Mouse (Mus musculus) adrenal gland, adult 10 weeks (tissue): ENCODE data around the gene Gm21891. TPM values are rescaled to one million over a fixed set of nuclear protein-coding genes. Genes with fewer than 3 reads are reported as not detected.

Experiments used
- polyA plus RNA-seq: library from polyadenylated mRNA; stranded (reverse); fragments of 350-450 nt; fragmentation: Illumina TruSeq; extraction: RNeasy Lipid Tissue Mini Kit (QIAGEN cat#74804); gene quantifications from one replicate; pipeline ENCODE4 v1.2.3, GENCODE M21; 2014; ENCODE audit warnings: low read depth, low replicate concordance

Gene Gm21891
- not detected for polyA plus RNA-seq

GRCm38 (mm10) chrY:13133392-13133791 is at the start of gene Gm21891:
TSS of gene Gm21891 (minus strand) at chrY:13133492.

GRCm38 (mm10) chrY:13161668-13162067 is 28.4 kb upstream of the Gm21891 start, which contains the start of gene Gm21425:
TSS of gene Gm21425 (plus strand) at chrY:13161968.

Other genes with a start within 250 kb of the Gm21891 start
- not detected for gene Gm20807, start 90.6 kb downstream of the Gm21891 start, polyA plus RNA-seq
- gene Gm21425, start 28.5 kb upstream of the Gm21891 start, polyA plus RNA-seq = not detected
- gene Gm21828, start 90.4 kb upstream of the Gm21891 start, polyA plus RNA-seq = not detected
- not detected for gene Gm21440, start 118.9 kb upstream of the Gm21891 start, polyA plus RNA-seq
- gene Gm21454, start 119.0 kb upstream of the Gm21891 start, polyA plus RNA-seq = not detected
- gene Gm21725, start 215.6 kb upstream of the Gm21891 start, polyA plus RNA-seq = not detected